8 mouse cellular contexts compared by ENCODE assay signal in genomic region chr1:177796193-177796939, GRCm38 (mm10). TPM values are rescaled to one million over a fixed set of nuclear protein-coding genes. Genes with fewer than 3 reads are reported as not detected.
A peak's percentile ranks its signal among the peaks of the same experiment; 100 is the strongest.
DNase-seq lines count a peak whose midpoint lies in the region; ATAC-seq and TF ChIP-seq lines count a peak whose summit lies in the region.

TSS of gene Adss (minus strand) at chr1:177796511.

- TF ChIP-seq CTCF in bone marrow macrophage, adult 2 months (IDR thresholded peaks at IDR 0.05; ENCODE audit: low read depth, low read length), result no peak
- TF ChIP-seq CTCF in embryonic fibroblast, embryonic 13.5 days (IDR thresholded peaks at IDR 0.05; ENCODE audit: borderline replicate concordance, insufficient read depth, low read length), result no peak

- no peaks in the 10 kb centered on the region for H3K9me3 ChIP-seq in kidney, embryonic 14.5 days (ENCODE audit: control insufficient read depth, low read length)
- H3K9me3 ChIP-seq in limb, embryonic 15.5 days, result no peaks in the 10 kb centered on the region

- peaks cover 19% of the 10 kb centered on the region for H3K4me1 ChIP-seq in bone marrow macrophage, adult 2 months (ENCODE audit: control insufficient read depth, insufficient read depth, low read length)
- peaks cover 2% of the 10 kb centered on the region for H3K4me1 ChIP-seq in embryonic fibroblast, embryonic 13.5 days (ENCODE audit: control insufficient read depth, insufficient read depth, low read length)
- H3K4me1 ChIP-seq in kidney, embryonic 14.5 days (ENCODE audit: control insufficient read depth, insufficient read depth, low read length), result peaks cover 9% of the 10 kb centered on the region; the same call in 1 of the 2 replicates
- peaks cover 7% of the 10 kb centered on the region; the same call in 1 of the 2 replicates for H3K4me1 ChIP-seq in limb, embryonic 15.5 days

- ATAC-seq in kidney, embryonic 14.5 days (ENCODE audit: low FRiP score, low TSS enrichment), result peak; percentile 100
- ATAC-seq in limb, embryonic 15.5 days (ENCODE audit: insufficient number of reproducible peaks, low FRiP score, low TSS enrichment, low read depth), result peak; percentile 100

- H3K27me3 ChIP-seq in kidney, embryonic 14.5 days (ENCODE audit: control insufficient read depth, insufficient read depth, low read length), result no peaks in the 10 kb centered on the region
- no peaks in the 10 kb centered on the region for H3K27me3 ChIP-seq in limb, embryonic 15.5 days

- H3K4me2 ChIP-seq in kidney, embryonic 14.5 days (replicated peaks; ENCODE audit: low read depth, low read length), result peak within 1 kb of the TSS; percentile 81
- H3K4me2 ChIP-seq in limb, embryonic 15.5 days, result peak within 1 kb of the TSS; percentile 64

- H3K9ac ChIP-seq in kidney, embryonic 14.5 days (ENCODE audit: low read depth, low read length), result peak within 1 kb of the TSS; percentile 85
- H3K9ac ChIP-seq in limb, embryonic 15.5 days, result peak within 1 kb of the TSS; percentile 88

- WGBS in kidney, embryonic 14.5 days, result under 1% methylated on average over 45 of the region's 64 CpGs
- under 1% methylated on average over 50 of the region's 64 CpGs for WGBS in limb, embryonic 15.5 days

- peak within 1 kb of the TSS; percentile 99 for H3K4me3 ChIP-seq in bone marrow macrophage, adult 2 months (ENCODE audit: insufficient read depth, low read length)
- peak within 1 kb of the TSS; percentile 94 for H3K4me3 ChIP-seq in embryonic fibroblast, embryonic 13.5 days (ENCODE audit: insufficient read depth, low read length)
- H3K4me3 ChIP-seq in kidney, embryonic 14.5 days (ENCODE audit: low read length), result peak within 1 kb of the TSS; percentile 85
- H3K4me3 ChIP-seq in limb, embryonic 15.5 days, result peak within 1 kb of the TSS; percentile 95

- TF ChIP-seq POLR2A in bone marrow macrophage, adult 2 months (IDR thresholded peaks at IDR 0.05; ENCODE audit: borderline replicate concordance, low read depth, low read length), result no peak
- TF ChIP-seq POLR2A in embryonic fibroblast, embryonic 13.5 days (IDR thresholded peaks at IDR 0.05; ENCODE audit: low read depth, low read length), result peak; percentile 97

- H3K27ac ChIP-seq in bone marrow macrophage, adult 2 months (ENCODE audit: insufficient read depth, low read depth, low read length), result peak within 1 kb of the TSS; percentile 77
- H3K27ac ChIP-seq in embryonic fibroblast, embryonic 13.5 days (ENCODE audit: insufficient read depth, low read length), result peak within 1 kb of the TSS; percentile 56
- H3K27ac ChIP-seq in kidney, embryonic 14.5 days (ENCODE audit: low read depth, low read length), result peak within 1 kb of the TSS; percentile 90
- peak within 1 kb of the TSS; percentile 97 for H3K27ac ChIP-seq in limb, embryonic 15.5 days

- H3K36me3 ChIP-seq in kidney, embryonic 14.5 days (ENCODE audit: control insufficient read depth, insufficient read depth, low read length), result no peaks in the 10 kb centered on the region
- no peaks in the 10 kb centered on the region for H3K36me3 ChIP-seq in limb, embryonic 15.5 days

- DNase-seq in A20 (ENCODE audit: low read depth, low spot score), result peak; percentile 99
- DNase-seq in heart, adult 9 months (ENCODE audit: low spot score in 2 of 2), result peak; percentile 99
- DNase-seq in monocyte, adult 2 months (ENCODE audit: low read depth in 1 of 2, low spot score in 2 of 2), result peak; percentile 99
- peak; percentile 99 to 100 for DNase-seq in spleen, postnatal 36 days (ENCODE audit: low spot score in 2 of 2)

RNA-seq across cellular contexts. Expression of gene Adss, which starts in this region (rescaled TPM):
- 70.0 and 70.8 TPM in 2 replicates for polyA plus RNA-seq in bone marrow macrophage, adult 2 months (2012; ENCODE audit: insufficient read depth, insufficient read length, missing spikeins)
- 96.8 and 99.9 TPM in 2 replicates for polyA plus RNA-seq in embryonic fibroblast, embryonic 13.5 days (2011; ENCODE audit: insufficient read length, low read depth, missing spikeins)
- 51.3 and 65.8 TPM in 2 replicates for polyA plus RNA-seq in kidney, embryonic 14.5 days (2014; fragmentation: Nextera tagmentation; extraction: Ambion mirVana)
- polyA plus RNA-seq in limb, embryonic 15.5 days (2015; fragmentation: Nextera tagmentation; extraction: Ambion mirVana), result 38.1 and 39.8 TPM in 2 replicates

Comparison
In these comparisons a context has a peak if more than half of its experiments do, and no peak if none do; other contexts are left out.
1. Peak in every context shown above with its lines: DNase-seq, ATAC-seq, H3K4me3 ChIP-seq and H3K27ac ChIP-seq.